Mouse (Mus musculus) liver, embryonic 13.5 days (tissue): ENCODE results near the gene Sarnp. TPM values are rescaled to one million over a fixed set of nuclear protein-coding genes. Genes with fewer than 3 reads are reported as not detected.

Experiments used
- ATAC-seq: fragments of 200-750 bp; cut with Nextera tagmentation; 2 replicates; pipeline ENCODE4 v1.8.0; 2017; ENCODE audit warnings: low read depth, mild to moderate bottlenecking, moderate number of reproducible peaks, moderate library complexity
- DNase-seq: peaks from one replicate; pipeline ENCODE4 v3.0.0; 2022
- H3K27ac ChIP-seq: fragments of 300-500 bp; sonication (generic); 2 replicates; pipeline ENCODE4 v1.5.1; 2015; ENCODE audit warnings: moderate library complexity, mild to moderate bottlenecking, inconsistent platforms
- H3K27me3 ChIP-seq: fragments of 300-500 bp; sonication (generic); 2 replicates; pipeline ENCODE4 v1.6.1; 2015; ENCODE audit warnings: mild to moderate bottlenecking, inconsistent platforms
- H3K36me3 ChIP-seq: fragments of 300-500 bp; sonication (generic); 2 replicates; pipeline ENCODE4 v1.6.1; 2015; ENCODE audit warnings: mild to moderate bottlenecking, inconsistent platforms
- H3K4me1 ChIP-seq: fragments of 300-500 bp; sonication (generic); replicated peaks from 2 replicates; pipeline ENCODE4 v1.6.1; 2015; ENCODE audit warnings: inconsistent platforms
- H3K4me2 ChIP-seq: fragments of 300-500 bp; sonication (generic); 2 replicates; pipeline ENCODE4 v1.6.1; 2015; ENCODE audit warnings: inconsistent platforms, mild to moderate bottlenecking, moderate library complexity
- H3K4me3 ChIP-seq: fragments of 300-500 bp; sonication (generic); replicated peaks from 2 replicates; pipeline ENCODE4 v1.5.1; 2015; ENCODE audit warnings: mild to moderate bottlenecking, inconsistent platforms
- H3K9ac ChIP-seq: fragments of 300-500 bp; sonication (generic); 2 replicates; pipeline ENCODE4 v1.6.1; 2015; ENCODE audit warnings: mild to moderate bottlenecking, inconsistent platforms
- H3K9me3 ChIP-seq: fragments of 300-500 bp; sonication (generic); replicated peaks from 2 replicates; pipeline ENCODE4 v1.6.1; 2016; ENCODE audit warnings: inconsistent platforms
- WGBS: fragments of 180-500 bp; shearing (Covaris S2); methylation state at CpG from one replicate; pipeline ENCODE4 v1.1.7; 2015; ENCODE audit not compliant: insufficient replicate concordance; 5-methylcytosine and 5-hydroxymethylcytosine counted together
- polyA plus RNA-seq: library from polyadenylated mRNA; unstranded; fragments of >200 nt; fragmentation: Nextera tagmentation; extraction: Ambion mirVana; gene quantifications from 2 replicates; pipeline ENCODE4 v1.2.1, GENCODE M21; 2015

The Sarnp gene
- polyA plus RNA-seq, 1 experiment from 2014 or later: 147 TPM

DNA sequence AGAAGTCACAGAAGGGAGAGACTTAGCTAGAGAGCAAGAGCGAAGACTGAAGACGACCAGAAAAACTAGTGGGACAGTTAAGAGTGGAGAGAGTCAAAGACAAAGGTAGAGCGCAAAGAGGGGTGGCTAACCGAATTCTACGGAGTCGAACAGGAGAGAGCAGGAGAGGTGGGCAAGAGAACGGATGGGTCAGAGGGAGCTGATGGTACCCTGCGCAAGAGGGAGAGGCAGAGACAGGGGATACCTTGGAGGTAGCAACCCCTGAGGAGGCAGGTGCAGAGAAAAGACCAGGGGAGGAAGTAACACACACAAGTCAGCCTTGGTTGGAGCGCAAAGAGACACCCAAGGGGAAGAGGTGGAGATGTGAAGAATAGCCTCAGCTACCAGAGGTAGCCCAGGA, 75.1 kb downstream of the Sarnp start:
- WGBS: 6% methylated on average over 9 of the region's 9 CpGs
- Histone ChIP-seq H3K27me3 (peaks cover 96% of the 10 kb centered on the region), H3K4me3 (peak overlapping the region; percentile 64), H3K27ac (no peak overlapping the region), H3K4me2 (peak overlapping the region; percentile 82), H3K9ac (no peak overlapping the region), H3K9me3 (no peaks in the 10 kb centered on the region), H3K36me3 (no peaks in the 10 kb centered on the region), H3K4me1 (peaks cover 32% of the 10 kb centered on the region)
- ATAC-seq: no peak
- no peak for DNase-seq

DNA sequence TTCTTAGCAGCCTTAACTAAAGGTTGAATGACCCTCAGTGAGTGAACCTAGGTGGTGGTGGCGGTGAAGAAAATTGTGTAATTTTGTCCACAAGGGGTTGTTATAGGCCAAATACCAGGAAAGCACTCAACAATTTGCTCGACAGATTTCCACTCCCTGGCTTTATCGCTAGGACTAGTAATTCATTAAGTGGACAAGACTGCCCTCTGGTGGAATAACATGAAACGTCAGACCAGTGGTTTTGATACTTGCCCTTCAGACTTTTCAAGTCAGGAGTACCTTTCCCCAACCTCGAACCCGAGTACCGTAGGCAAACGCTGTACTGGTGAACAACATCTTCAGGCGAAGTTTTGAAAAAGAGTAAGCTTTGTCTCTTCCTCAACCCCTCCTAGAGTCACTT, 78.3 kb downstream of the Sarnp start:
- 0 out of 2 replicates have a peak, but pooled peaks have one; percentile 5 for ATAC-seq
- 0% methylated on average over 9 of the region's 9 CpGs for WGBS

GRCm38 (mm10) chr10:128895952-128896693, 79.0 kb downstream of the Sarnp start:
- H3K27me3 ChIP-seq: peaks cover 69% of the 10 kb centered on the region
- 0 out of 2 replicates have a peak overlapping the region, but pooled peaks have one; percentile 4 for H3K4me2 ChIP-seq
- no peak overlapping the region for H3K27ac ChIP-seq
- DNase-seq: no peak
- H3K36me3 ChIP-seq: no peaks in the 10 kb centered on the region
- ATAC-seq: no peak
- H3K4me1 ChIP-seq: peaks cover 17% of the 10 kb centered on the region
- no peaks in the 10 kb centered on the region for H3K9me3 ChIP-seq
- 7% methylated on average over 17 of the region's 17 CpGs for WGBS
- no peak overlapping the region for H3K4me3 ChIP-seq
- H3K9ac ChIP-seq: no peak overlapping the region

More for the DNA sequence above, 78.3 kb downstream of the Sarnp start:
- no peaks in the 10 kb centered on the region for H3K36me3 ChIP-seq
- H3K4me1 ChIP-seq: peaks cover 24% of the 10 kb centered on the region
- H3K4me3 ChIP-seq: no peak overlapping the region
- no peaks in the 10 kb centered on the region for H3K9me3 ChIP-seq
- H3K9ac ChIP-seq: no peak overlapping the region
- H3K4me2 ChIP-seq: 0 out of 2 replicates have a peak overlapping the region, but pooled peaks have one; percentile 4
- H3K27ac ChIP-seq: no peak overlapping the region
- DNase-seq: peak; percentile 55
- H3K27me3 ChIP-seq: peaks cover 76% of the 10 kb centered on the region

DNA sequence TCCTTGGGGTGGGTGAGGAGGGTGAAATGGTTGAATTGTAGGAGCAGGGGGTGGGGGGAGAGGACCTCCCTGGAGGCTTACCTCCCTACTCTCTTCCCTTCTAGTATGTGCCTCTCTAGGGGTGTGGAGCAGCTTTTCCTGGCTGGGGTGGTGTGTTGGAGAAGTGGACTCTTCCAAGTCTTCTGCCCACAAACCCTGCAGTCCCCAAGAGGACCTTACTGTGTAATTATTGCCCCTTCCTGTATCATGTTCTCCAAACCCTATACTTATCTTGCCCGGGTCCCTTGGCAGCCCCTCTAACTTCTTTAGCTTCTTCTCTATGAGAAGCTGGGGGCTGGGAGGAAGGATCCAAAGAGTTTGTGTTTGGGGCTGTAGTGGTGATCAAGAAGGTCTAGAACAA, 79.7 kb downstream of the Sarnp start:
- ATAC-seq (no peak), DNase-seq (no peak)
- 29% methylated on average over 1 of the region's 1 CpGs for WGBS
- Histone ChIP-seq H3K36me3 (no peaks in the 10 kb centered on the region), H3K9me3 (no peaks in the 10 kb centered on the region), H3K27ac (no peak overlapping the region), H3K4me2 (no peak overlapping the region), H3K9ac (no peak overlapping the region), H3K27me3 (peaks cover 62% of the 10 kb centered on the region), H3K4me3 (no peak overlapping the region), H3K4me1 (peaks cover 13% of the 10 kb centered on the region)

DNA sequence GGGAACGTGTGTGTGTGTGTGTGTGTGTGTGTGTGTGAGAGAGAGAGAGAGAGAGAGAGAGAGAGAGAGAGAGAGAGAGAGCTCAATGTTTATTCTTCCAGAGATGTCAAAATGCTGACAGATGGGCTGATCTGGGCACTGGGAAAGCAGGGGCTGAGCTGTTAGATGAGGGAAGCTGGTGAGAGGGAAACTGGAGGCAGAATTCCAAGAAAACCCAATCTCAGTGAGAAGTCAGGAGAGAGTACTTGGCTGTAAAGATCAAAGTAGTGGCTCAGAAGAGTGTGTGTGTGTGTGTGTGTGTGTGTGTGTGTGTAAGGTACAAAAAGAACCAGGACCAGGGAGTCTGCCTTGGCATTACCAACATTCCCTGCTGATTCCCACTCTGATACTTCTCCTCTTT, 80.4 kb downstream of the Sarnp start:
- H3K4me1 ChIP-seq: peaks cover 10% of the 10 kb centered on the region
- no peak for DNase-seq

GRCm38 (mm10) chr10:128899759-128900490, 82.8 kb downstream of the Sarnp start:
- Histone ChIP-seq H3K36me3 (no peaks in the 10 kb centered on the region), H3K4me1 (peaks cover 10% of the 10 kb centered on the region), H3K27me3 (peaks cover 31% of the 10 kb centered on the region), H3K9ac (no peak overlapping the region), H3K27ac (no peak overlapping the region), H3K4me2 (no peak overlapping the region), H3K4me3 (no peak overlapping the region), H3K9me3 (no peaks in the 10 kb centered on the region)
- ATAC-seq (no peak), DNase-seq (no peak)
- WGBS: 45% methylated on average over 6 of the region's 6 CpGs

More for the DNA sequence above, 80.4 kb downstream of the Sarnp start:
- Histone ChIP-seq H3K4me3 (no peak overlapping the region), H3K27ac (no peak overlapping the region), H3K27me3 (peaks cover 55% of the 10 kb centered on the region), H3K9ac (no peak overlapping the region), H3K4me2 (no peak overlapping the region), H3K9me3 (no peaks in the 10 kb centered on the region), H3K36me3 (no peaks in the 10 kb centered on the region)
- 0% methylated on average over 1 of the region's 1 CpGs for WGBS
- no peak for ATAC-seq

- DNase-seq: no peak
- H3K9me3 ChIP-seq: no peaks in the 10 kb centered on the region
- H3K27ac ChIP-seq: no peak within 1 kb of the TSS
- WGBS: 66% methylated on average over 3 of the region's 3 CpGs
- H3K4me2 ChIP-seq: no peak within 1 kb of the TSS
- ATAC-seq: no peak
- H3K4me1 ChIP-seq: peaks cover 10% of the 10 kb centered on the region
- no peak within 1 kb of the TSS for H3K9ac ChIP-seq
- H3K36me3 ChIP-seq: no peaks in the 10 kb centered on the region
- H3K27me3 ChIP-seq: peaks cover 23% of the 10 kb centered on the region
- H3K4me3 ChIP-seq: no peak within 1 kb of the TSS
Observed at GRCm38 (mm10) chr10:128900698-128901097, 83.6 kb downstream of the Sarnp start, which contains the start of gene Cd63. TSS of gene Cd63 (plus strand) at chr10:128900989.

DNA sequence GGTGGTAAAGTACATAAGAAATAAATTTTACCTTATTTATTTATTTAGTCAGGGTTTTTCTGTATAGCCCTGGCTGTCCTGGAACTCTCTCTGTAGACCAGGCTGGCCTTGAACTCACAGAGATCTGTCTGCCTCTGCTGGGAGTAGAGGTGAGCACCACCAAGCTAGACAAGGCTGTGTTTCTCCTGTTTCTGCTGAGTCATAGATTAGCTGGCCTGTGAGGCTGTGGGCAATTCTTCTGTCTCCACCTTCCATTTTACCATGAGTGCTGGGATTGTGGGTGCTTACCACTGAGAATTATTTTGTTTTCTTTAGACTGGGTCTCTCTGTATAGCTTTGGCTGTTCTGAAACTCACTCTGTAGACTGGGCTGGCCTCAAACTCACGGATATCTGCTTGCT, 84.3 kb downstream of the Sarnp start:
- Histone ChIP-seq H3K9ac (no peak overlapping the region), H3K27me3 (peaks cover 16% of the 10 kb centered on the region), H3K4me2 (no peak overlapping the region), H3K4me3 (no peak overlapping the region), H3K27ac (no peak overlapping the region), H3K4me1 (peaks cover 3% of the 10 kb centered on the region; the same call in 1 of the 2 replicates), H3K36me3 (no peaks in the 10 kb centered on the region), H3K9me3 (no peaks in the 10 kb centered on the region)
- peak; percentile 54 for ATAC-seq
- DNase-seq: no peak
- WGBS: 33% methylated on average over 1 of the region's 1 CpGs

GRCm38 (mm10) chr10:128902409-128902988, 85.4 kb downstream of the Sarnp start:
- Histone ChIP-seq H3K36me3 (no peaks in the 10 kb centered on the region), H3K9me3 (no peaks in the 10 kb centered on the region), H3K9ac (no peak overlapping the region), H3K27ac (no peak overlapping the region), H3K4me2 (no peak overlapping the region), H3K4me3 (no peak overlapping the region), H3K4me1 (peaks cover 3% of the 10 kb centered on the region; the same call in 1 of the 2 replicates), H3K27me3 (peaks cover 5% of the 10 kb centered on the region)
- DNase-seq (no peak), ATAC-seq (no peak)
- 37% methylated on average over 3 of the region's 3 CpGs for WGBS

GRCm38 (mm10) chr10:128904812-128905211, 87.7 kb downstream of the Sarnp start:
- H3K27ac ChIP-seq: no peak overlapping the region
- H3K9ac ChIP-seq: no peak overlapping the region
- no peak for DNase-seq
- 58% methylated on average over 5 of the region's 5 CpGs for WGBS
- ATAC-seq: no peak
- H3K4me1 ChIP-seq: peaks cover 12% of the 10 kb centered on the region
- H3K4me3 ChIP-seq: no peak overlapping the region
- H3K27me3 ChIP-seq: peaks cover 20% of the 10 kb centered on the region
- H3K36me3 ChIP-seq: no peaks in the 10 kb centered on the region
- H3K9me3 ChIP-seq: no peaks in the 10 kb centered on the region
- H3K4me2 ChIP-seq: no peak overlapping the region

DNA sequence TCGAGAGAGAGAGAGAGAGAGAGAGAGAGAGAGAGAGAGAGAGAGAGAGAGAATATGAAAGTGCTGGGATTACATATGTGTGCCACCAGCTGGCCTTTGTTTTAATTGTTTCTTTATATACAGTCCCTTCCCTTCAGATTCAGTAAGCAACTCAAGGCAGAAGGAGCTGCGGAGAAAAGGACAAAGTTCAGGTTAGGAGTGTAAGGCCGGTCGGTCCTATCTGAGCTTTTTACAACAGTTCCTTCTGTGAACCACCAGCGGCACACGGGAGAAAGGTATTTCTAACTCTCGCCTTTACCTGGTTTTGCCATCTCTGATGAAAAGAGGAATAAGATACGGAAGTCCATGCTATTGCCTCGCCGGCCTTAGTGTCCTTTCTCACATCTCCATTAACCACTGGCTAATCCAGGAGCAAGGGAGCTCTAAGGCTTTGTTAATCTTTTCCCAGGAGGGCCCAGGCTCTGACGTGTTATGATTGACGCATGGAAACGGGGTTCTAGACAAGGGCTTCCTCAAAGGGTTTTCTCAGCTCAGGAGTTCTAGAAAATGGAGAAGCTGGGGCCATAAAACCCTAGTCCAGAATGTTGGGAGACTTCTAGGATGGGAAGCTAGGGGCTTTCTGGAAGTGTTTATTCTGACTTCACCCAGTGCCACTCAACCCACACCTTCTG, 91.8 kb downstream of the Sarnp start:
- peaks cover 37% of the 10 kb centered on the region for H3K27me3 ChIP-seq
- ATAC-seq: no peak
- H3K4me1 ChIP-seq: peaks cover 16% of the 10 kb centered on the region
- peak overlapping the region; percentile 67 for H3K4me3 ChIP-seq
- H3K4me2 ChIP-seq: peak overlapping the region; percentile 72
- no peak for DNase-seq
- peak overlapping the region; percentile 70 for H3K9ac ChIP-seq
- no peak overlapping the region; the same call in 1 of the 2 replicates for H3K27ac ChIP-seq
- no peaks in the 10 kb centered on the region for H3K36me3 ChIP-seq
- no peaks in the 10 kb centered on the region for H3K9me3 ChIP-seq
- 59% methylated on average over 13 of the region's 13 CpGs for WGBS
